Mouse (Mus musculus) stomach, embryonic 16.5 days (tissue): Measurements from ENCODE around the gene Cpsf6. TPM values are rescaled to one million over a fixed set of nuclear protein-coding genes. Genes with fewer than 3 reads are reported as not detected.
A peak's percentile ranks its signal among the peaks of the same experiment; 100 is the strongest.

Experiments
- ATAC-seq: fragments of 200-750 bp; cut with Nextera tagmentation; 2 replicates; pipeline ENCODE4 v1.8.0; 2017; ENCODE audit warnings: moderate number of reproducible peaks, moderate TSS enrichment; ENCODE audit not compliant: insufficient read depth, low FRiP score
- H3K27ac ChIP-seq: fragments of 300-500 bp; sonication (generic); 2 replicates; pipeline ENCODE4 v1.5.1; 2014; ENCODE audit warnings: low read length
- H3K27me3 ChIP-seq: fragments of 300-500 bp; sonication (generic); 2 replicates; pipeline ENCODE4 v1.6.1; 2014; ENCODE audit warnings: low read length, control low read depth, mixed read lengths; ENCODE audit not compliant: control insufficient read depth, insufficient read depth
- H3K36me3 ChIP-seq: fragments of 300-500 bp; sonication (generic); 2 replicates; pipeline ENCODE4 v1.6.1; 2014; ENCODE audit warnings: low read length; ENCODE audit not compliant: control insufficient read depth, insufficient read depth
- H3K4me1 ChIP-seq: fragments of 300-500 bp; sonication (generic); 2 replicates; pipeline ENCODE4 v1.6.1; 2014; ENCODE audit warnings: low read length, control low read depth, mixed read lengths; ENCODE audit not compliant: control insufficient read depth, insufficient read depth
- H3K4me2 ChIP-seq: fragments of 300-500 bp; sonication (generic); 2 replicates; pipeline ENCODE4 v1.6.1; 2014; ENCODE audit warnings: low read depth, low read length, mixed read lengths
- H3K4me3 ChIP-seq: fragments of 300-500 bp; sonication (generic); replicated peaks from 2 replicates; pipeline ENCODE4 v1.5.1; 2014; ENCODE audit warnings: mild to moderate bottlenecking, low read length
- H3K9ac ChIP-seq: fragments of 300-500 bp; sonication (generic); 2 replicates; pipeline ENCODE4 v1.6.1; 2014; ENCODE audit warnings: low read length
- H3K9me3 ChIP-seq: fragments of 300-500 bp; sonication (generic); replicated peaks from 2 replicates; pipeline ENCODE4 v1.6.1; 2016; ENCODE audit warnings: low read length, control low read depth; ENCODE audit not compliant: control insufficient read depth
- WGBS: fragments of 180-500 bp; shearing (Covaris S2); extraction: QIAGEN DNeasy Blood & Tissue Kit; methylation state at CpG from one replicate; pipeline ENCODE4 v1.1.7; 2014; 5-methylcytosine and 5-hydroxymethylcytosine counted together
- polyA plus RNA-seq: library from polyadenylated mRNA; unstranded; fragments of >200 nt; fragmentation: Nextera tagmentation; extraction: Ambion mirVana; gene quantifications from 2 replicates; pipeline ENCODE4 v1.2.1, GENCODE M21; 2015

Gene Cpsf6
- polyA plus RNA-seq, 1 experiment from 2014 or later: 121 TPM

GRCm38 (mm10) chr10:117402403-117403333 lies 22.9 kb upstream of the Cpsf6 start:
- Histone ChIP-seq H3K27ac (no peak overlapping the region), H3K27me3 (no peaks in the 10 kb centered on the region), H3K9ac (no peak overlapping the region), H3K4me2 (no peak overlapping the region), H3K4me1 (no peaks in the 10 kb centered on the region), H3K4me3 (no peak overlapping the region), H3K9me3 (no peaks in the 10 kb centered on the region), H3K36me3 (no peaks in the 10 kb centered on the region)
- no peak for ATAC-seq
- WGBS: 67% methylated on average over 20 of the region's 20 CpGs

DNA sequence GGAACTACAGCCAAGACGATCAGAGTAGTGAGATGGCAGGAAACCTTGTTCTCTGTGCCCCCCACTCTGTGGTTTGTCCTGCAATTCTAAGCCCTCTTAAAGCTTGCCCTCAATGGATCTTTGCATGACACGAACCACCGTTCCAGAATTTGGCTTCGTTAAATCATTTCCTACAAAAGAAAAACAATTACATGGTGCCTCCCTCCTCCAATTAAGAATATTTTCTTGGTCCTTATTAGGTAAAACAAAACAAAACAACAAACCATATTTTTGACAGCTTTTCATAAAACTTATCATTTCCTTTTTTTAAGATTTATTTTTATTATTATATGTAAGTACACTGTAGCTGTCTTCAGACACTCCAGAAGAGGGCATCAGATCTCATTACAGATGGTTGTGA lies 21.5 kb upstream of the Cpsf6 start:
- Histone ChIP-seq H3K27ac (no peak overlapping the region), H3K4me1 (no peaks in the 10 kb centered on the region), H3K36me3 (no peaks in the 10 kb centered on the region), H3K9ac (no peak overlapping the region), H3K9me3 (no peaks in the 10 kb centered on the region), H3K4me2 (no peak overlapping the region), H3K27me3 (no peaks in the 10 kb centered on the region), H3K4me3 (no peak overlapping the region)
- 92% methylated on average over 4 of the region's 4 CpGs for WGBS
- no peak for ATAC-seq

DNA sequence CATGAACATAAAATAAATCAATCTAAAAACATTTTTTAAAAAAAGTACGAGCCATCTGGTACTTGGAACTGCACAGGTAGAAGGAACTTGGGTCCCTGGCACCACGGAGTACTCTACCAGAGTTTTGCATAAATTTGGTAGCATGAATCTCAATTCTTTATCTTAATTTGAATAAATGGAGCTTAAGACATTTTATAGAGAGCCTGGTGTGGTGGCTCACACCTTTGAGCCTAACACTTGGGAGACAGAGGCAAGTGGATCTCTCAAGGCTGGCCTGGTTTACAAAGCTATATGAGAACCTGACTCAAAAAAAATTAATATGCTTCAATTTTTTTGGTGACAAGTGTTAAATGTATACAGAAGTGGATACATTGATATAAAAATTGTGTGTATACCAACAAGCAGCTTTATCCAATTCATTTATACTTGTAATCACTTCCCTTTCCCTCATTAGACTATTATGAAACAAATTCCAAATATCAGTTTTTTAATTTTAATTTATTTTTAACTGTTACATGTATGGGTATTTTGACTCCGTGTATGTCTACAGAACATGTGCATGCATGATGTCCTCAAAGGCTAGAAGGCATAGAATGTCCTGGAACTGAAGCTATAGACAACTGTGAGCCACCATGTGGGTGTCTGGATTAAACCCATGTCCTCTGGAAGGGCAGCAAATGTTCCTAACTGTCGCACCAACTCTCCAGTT lies 20.6 kb upstream of the Cpsf6 start:
- H3K4me3 ChIP-seq: no peak overlapping the region
- H3K9me3 ChIP-seq: no peaks in the 10 kb centered on the region
- no peaks in the 10 kb centered on the region for H3K4me1 ChIP-seq
- ATAC-seq: no peak
- no peak overlapping the region for H3K9ac ChIP-seq
- H3K4me2 ChIP-seq: no peak overlapping the region
- WGBS: 80% methylated on average over 4 of the region's 4 CpGs
- H3K36me3 ChIP-seq: no peaks in the 10 kb centered on the region
- no peak overlapping the region for H3K27ac ChIP-seq
- H3K27me3 ChIP-seq: no peaks in the 10 kb centered on the region

- H3K9ac ChIP-seq: no peak overlapping the region
- no peaks in the 10 kb centered on the region for H3K36me3 ChIP-seq
- H3K4me1 ChIP-seq: no peaks in the 10 kb centered on the region
- H3K4me3 ChIP-seq: no peak overlapping the region
- no peak overlapping the region for H3K4me2 ChIP-seq
- WGBS: 92% methylated on average over 3 of the region's 3 CpGs
- ATAC-seq: no peak
- no peak overlapping the region for H3K27ac ChIP-seq
- no peaks in the 10 kb centered on the region for H3K9me3 ChIP-seq
- no peaks in the 10 kb centered on the region for H3K27me3 ChIP-seq
Observed at GRCm38 (mm10) chr10:117399839-117400238, 20.0 kb upstream of the Cpsf6 start.

DNA sequence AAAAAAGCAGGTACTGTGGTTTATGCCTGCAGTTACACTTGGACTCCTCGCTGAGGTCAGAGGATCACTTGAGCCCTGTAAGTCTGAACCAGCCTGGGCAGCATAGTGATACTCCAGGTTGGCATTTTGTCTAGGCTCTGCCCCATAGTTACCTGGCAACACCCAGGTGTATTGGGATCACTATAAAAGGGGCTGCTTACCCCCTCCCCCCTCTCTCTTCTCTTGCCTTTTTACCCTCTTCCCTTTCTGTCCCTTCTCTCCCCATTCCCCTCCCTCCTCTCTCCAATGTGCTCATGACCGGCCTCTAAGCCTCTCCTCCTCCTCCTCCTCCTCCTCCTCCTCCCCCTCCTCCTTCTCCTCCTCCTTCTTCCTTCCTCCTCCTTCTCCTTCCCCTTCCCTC lies 19.4 kb upstream of the Cpsf6 start:
- H3K4me1 ChIP-seq: no peaks in the 10 kb centered on the region
- WGBS: 46% methylated on average over 2 of the region's 2 CpGs

GRCm38 (mm10) chr10:117398044-117398780 lies 18.4 kb upstream of the Cpsf6 start:
- Histone ChIP-seq H3K27ac (no peak overlapping the region), H3K9ac (no peak overlapping the region), H3K27me3 (no peaks in the 10 kb centered on the region), H3K4me3 (no peak overlapping the region), H3K9me3 (no peaks in the 10 kb centered on the region), H3K36me3 (no peaks in the 10 kb centered on the region), H3K4me1 (0 out of 2 replicates have a peak, but pooled peaks cover 3% of the 10 kb centered on the region), H3K4me2 (no peak overlapping the region)
- whole genome bisulfite sequencing: 69% methylated on average over 18 of the region's 18 CpGs
- no peak for ATAC-seq

More for the DNA sequence above, 19.4 kb upstream of the Cpsf6 start:
- Histone ChIP-seq H3K9ac (no peak overlapping the region), H3K4me2 (no peak overlapping the region), H3K9me3 (no peaks in the 10 kb centered on the region), H3K27ac (no peak overlapping the region), H3K4me3 (no peak overlapping the region), H3K27me3 (no peaks in the 10 kb centered on the region), H3K36me3 (no peaks in the 10 kb centered on the region)
- no peak for ATAC-seq

DNA sequence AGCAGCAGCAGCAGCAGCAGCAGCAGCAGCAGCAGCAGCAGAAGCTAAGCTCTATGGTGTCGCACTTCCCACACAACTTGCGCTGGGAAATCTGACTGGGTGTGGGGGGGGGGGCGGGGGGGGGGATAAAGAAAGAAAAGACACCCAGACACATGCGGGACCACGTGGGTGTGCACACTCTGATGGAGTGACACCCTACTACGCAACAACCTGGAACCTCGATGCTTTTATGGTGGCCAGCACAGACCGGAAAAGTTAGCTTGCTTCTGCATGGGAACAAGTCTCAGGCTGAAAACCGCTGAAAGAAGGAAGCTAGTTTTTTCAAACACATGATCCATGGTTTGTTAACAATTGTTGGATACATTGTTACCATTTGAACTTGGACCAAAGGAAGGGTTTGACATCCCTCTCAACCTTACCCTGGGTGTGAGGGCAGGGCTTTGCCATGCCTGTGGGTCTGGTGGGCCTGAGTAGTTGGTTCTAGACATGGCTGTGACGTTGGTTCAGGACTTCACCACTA lies 17.4 kb upstream of the Cpsf6 start:
- ATAC-seq: no peak
- H3K27me3 ChIP-seq: no peaks in the 10 kb centered on the region
- H3K36me3 ChIP-seq: no peaks in the 10 kb centered on the region
- H3K9ac ChIP-seq: no peak overlapping the region; the same call in 1 of the 2 replicates
- peak overlapping the region; percentile 37 for H3K4me2 ChIP-seq
- H3K27ac ChIP-seq: no peak overlapping the region
- H3K4me1 ChIP-seq: 0 out of 2 replicates have a peak, but pooled peaks cover 3% of the 10 kb centered on the region
- H3K4me3 ChIP-seq: no peak overlapping the region
- H3K9me3 ChIP-seq: no peaks in the 10 kb centered on the region
- WGBS: 64% methylated on average over 7 of the region's 10 CpGs

DNA sequence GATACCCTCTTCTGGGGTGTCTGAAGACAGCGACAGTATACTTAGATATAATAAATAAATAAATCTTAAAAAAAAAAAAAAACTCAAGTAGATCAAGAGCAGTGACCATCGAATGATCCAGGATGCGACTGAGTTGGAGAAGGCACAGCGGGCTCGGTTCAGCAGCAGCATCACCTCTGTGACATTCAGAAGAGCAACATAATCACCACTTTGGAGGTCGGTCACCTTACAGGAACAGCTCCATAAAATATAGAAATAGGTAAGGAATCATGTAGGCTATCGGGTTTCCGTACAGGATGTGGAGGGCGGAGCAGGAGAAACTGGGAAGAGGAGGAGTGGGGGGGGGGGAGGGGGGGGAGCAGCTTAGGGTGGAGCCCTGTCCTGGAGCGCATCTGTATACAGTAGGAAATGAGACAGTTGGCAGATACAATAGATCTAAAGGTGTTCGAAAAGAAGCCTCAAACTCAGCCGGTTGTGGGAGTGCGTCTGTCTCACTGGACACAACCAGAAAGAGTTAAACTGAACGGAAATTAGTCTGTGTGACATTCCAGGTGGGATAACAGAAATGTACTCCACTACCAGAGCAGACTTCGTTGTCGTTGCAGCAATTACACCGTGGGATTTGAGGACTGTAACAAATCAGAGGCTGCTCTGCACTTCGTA lies 16.7 kb upstream of the Cpsf6 start:
- Histone ChIP-seq H3K9me3 (no peaks in the 10 kb centered on the region), H3K9ac (no peak overlapping the region; the same call in 1 of the 2 replicates), H3K4me1 (0 out of 2 replicates have a peak, but pooled peaks cover 3% of the 10 kb centered on the region), H3K36me3 (no peaks in the 10 kb centered on the region), H3K27ac (no peak overlapping the region), H3K4me2 (peak overlapping the region; percentile 37), H3K27me3 (no peaks in the 10 kb centered on the region), H3K4me3 (peak overlapping the region; percentile 1; the same call in 1 of the 2 replicates)
- WGBS: 39% methylated on average over 18 of the region's 18 CpGs
- no peak for ATAC-seq
